Mouse (Mus musculus) spleen, adult 2 months (tissue): ENCODE data around the gene Aff3. TPM values are rescaled to one million over a fixed set of nuclear protein-coding genes. Genes with fewer than 3 reads are reported as not detected.

ENCODE experiments used
- DNase-seq, 2 experiments: peaks; one replicate each; pipeline versions ENCODE4 v3.0.0 to v3.0.0-alpha.2; 2012 to 2021; ENCODE audit warnings: low spot score in 2 of 2, low read depth in 1 of 2
- H3K27ac ChIP-seq: fragments of 200-500 bp; 2 replicates; pipeline ENCODE4 v1.5.1; 2012; ENCODE audit warnings: low read length, inconsistent platforms; ENCODE audit not compliant: insufficient read depth
- H3K27me3 ChIP-seq: fragments of 200-500 bp; 2 replicates; pipeline ENCODE4 v1.6.1; 2012; ENCODE audit warnings: mild to moderate bottlenecking, moderate library complexity, low read length, inconsistent platforms; ENCODE audit not compliant: control insufficient read depth, insufficient read depth
- H3K36me3 ChIP-seq: fragments of 200-500 bp; 2 replicates; pipeline ENCODE4 v1.6.1; 2012; ENCODE audit warnings: mild to moderate bottlenecking, low read length, inconsistent platforms; ENCODE audit not compliant: control insufficient read depth, insufficient read depth
- H3K4me1 ChIP-seq: fragments of 200-500 bp; 2 replicates; pipeline ENCODE4 v1.6.1; 2011; ENCODE audit warnings: inconsistent platforms; ENCODE audit not compliant: control insufficient read depth, insufficient read depth, insufficient read length
- H3K4me3 ChIP-seq: fragments of 200-500 bp; 2 replicates; pipeline ENCODE4 v1.5.1; 2011; ENCODE audit warnings: mild to moderate bottlenecking, inconsistent platforms; ENCODE audit not compliant: insufficient read depth, insufficient read length; ENCODE audit errors: extremely low read depth
- CTCF ChIP-seq: fragments of 200-500 bp; IDR thresholded peaks from 2 replicates; pipeline ENCODE4 v1.5.1; 2011; ENCODE audit warnings: mild to moderate bottlenecking, inconsistent platforms; ENCODE audit not compliant: insufficient read depth, insufficient read length, insufficient replicate concordance; ENCODE audit errors: extremely low read depth
- POLR2A ChIP-seq: fragments of 200-500 bp; IDR thresholded peaks from 2 replicates; pipeline ENCODE4 v1.6.1; 2011; ENCODE audit warnings: low read depth, low read length, inconsistent platforms
- WGBS: fragments of 180-500 bp; shearing (Covaris S2); methylation state at CpG from one replicate; pipeline ENCODE4 v1.1.7; 2018; 5-methylcytosine and 5-hydroxymethylcytosine counted together
- polyA plus RNA-seq: library from polyadenylated mRNA; depleted of rRNA; stranded (reverse); fragments of >200 nt; gene quantifications from 2 replicates; pipeline ENCODE4 v1.2.3, GENCODE M21; 2012

Aff3 gene
- polyA plus RNA-seq, 1 experiment: 20.2 TPM

DNA sequence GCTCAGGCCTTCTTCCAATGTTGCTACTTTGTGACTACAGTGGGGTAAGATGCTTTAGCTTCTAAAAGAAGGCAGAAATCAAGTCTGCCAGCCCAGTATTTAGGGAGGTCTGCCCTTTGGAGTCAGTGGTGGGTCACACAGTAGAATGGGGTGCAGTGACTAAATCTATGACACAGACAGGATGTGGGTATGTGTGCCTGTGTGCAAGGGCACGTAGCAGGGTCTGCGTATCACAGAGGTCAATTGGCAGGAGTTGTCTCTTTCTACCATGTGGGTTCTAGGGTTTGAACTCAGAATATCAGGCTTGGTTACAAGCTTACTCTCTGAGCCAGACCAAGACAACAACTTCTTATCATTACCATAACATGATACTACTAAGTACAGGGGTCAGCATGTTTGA lies 393.4 kb downstream of the Aff3 start:
- no peaks in the 10 kb centered on the region for H3K4me1 ChIP-seq
- TF ChIP-seq POLR2A: no peak
- no peak for TF ChIP-seq CTCF
- no peak overlapping the region for H3K27ac ChIP-seq
- peaks cover 10% of the 10 kb centered on the region for H3K36me3 ChIP-seq
- H3K27me3 ChIP-seq: no peaks in the 10 kb centered on the region
- 86% methylated on average over 2 of the region's 2 CpGs for WGBS
- no peak overlapping the region for H3K4me3 ChIP-seq
- DNase-seq: no peak

DNA sequence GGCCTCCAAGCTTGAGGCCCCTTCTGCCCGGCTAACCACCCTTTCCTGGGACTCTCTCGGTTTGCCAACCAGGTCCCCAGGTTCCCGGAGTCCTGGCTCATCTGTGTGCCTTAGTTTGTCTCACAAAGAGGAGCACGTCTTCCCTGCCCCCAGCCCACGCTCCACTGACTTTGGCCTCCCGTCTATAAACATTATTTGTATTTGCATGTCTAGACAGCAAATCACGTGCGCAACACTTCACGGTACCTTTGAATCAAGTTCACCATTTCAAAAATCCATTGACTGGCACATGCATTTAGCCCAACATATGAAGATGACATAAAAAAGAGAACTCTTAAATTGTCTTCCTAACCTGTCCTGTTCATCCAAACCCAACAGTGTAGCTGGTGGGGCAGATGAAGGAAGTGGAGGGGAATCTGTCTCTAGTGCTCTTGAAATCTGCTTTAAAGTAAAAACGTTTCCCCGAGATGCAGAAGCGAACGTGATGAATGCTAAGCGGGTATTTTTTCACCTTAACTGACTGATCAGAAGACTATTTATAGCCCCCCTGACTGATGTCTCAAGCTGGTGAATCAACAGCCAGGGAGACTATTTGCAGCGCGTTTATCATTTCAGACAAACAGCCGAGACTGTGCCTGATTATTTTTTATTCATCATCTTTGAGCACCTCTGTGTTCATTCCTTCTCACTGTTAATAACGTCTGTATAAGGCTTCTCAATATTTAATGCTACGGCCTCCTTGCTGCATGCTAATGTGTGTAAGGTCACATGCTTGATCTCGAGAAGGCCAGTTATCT lies 396.3 kb downstream of the Aff3 start:
- H3K36me3 ChIP-seq: peaks cover 15% of the 10 kb centered on the region
- no peak overlapping the region for H3K27ac ChIP-seq
- WGBS: 88% methylated on average over 20 of the region's 20 CpGs
- H3K4me3 ChIP-seq: no peak overlapping the region
- H3K4me1 ChIP-seq: no peaks in the 10 kb centered on the region
- H3K27me3 ChIP-seq: no peaks in the 10 kb centered on the region
- DNase-seq: no peak
- TF ChIP-seq CTCF: no peak
- no peak for TF ChIP-seq POLR2A

DNA sequence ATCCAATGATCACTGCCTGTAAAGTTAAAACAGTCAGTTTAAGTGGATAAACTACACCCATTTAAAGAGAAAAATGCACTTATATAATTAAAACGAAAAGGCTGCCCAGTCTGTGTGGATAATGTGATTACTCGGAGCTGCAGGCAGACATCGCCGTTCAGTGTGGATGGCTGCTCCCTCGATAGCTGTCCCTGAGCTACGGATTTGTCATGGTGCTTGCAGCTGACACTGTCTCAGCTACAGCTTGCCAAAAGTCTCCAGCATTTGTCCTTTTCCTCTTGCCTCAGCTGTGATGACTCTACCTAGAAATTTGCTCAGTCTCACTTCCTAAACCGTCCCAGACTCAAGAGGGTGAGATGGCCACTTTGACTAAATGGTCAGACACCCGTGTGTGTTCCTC lies 401.5 kb downstream of the Aff3 start:
- H3K27me3 ChIP-seq: no peaks in the 10 kb centered on the region
- H3K4me3 ChIP-seq: no peak overlapping the region
- no peak for TF ChIP-seq CTCF
- no peak for TF ChIP-seq POLR2A
- no peak for DNase-seq
- peaks cover 12% of the 10 kb centered on the region for H3K36me3 ChIP-seq
- 91% methylated on average over 8 of the region's 8 CpGs for WGBS
- H3K4me1 ChIP-seq: no peaks in the 10 kb centered on the region
- no peak overlapping the region for H3K27ac ChIP-seq

DNA sequence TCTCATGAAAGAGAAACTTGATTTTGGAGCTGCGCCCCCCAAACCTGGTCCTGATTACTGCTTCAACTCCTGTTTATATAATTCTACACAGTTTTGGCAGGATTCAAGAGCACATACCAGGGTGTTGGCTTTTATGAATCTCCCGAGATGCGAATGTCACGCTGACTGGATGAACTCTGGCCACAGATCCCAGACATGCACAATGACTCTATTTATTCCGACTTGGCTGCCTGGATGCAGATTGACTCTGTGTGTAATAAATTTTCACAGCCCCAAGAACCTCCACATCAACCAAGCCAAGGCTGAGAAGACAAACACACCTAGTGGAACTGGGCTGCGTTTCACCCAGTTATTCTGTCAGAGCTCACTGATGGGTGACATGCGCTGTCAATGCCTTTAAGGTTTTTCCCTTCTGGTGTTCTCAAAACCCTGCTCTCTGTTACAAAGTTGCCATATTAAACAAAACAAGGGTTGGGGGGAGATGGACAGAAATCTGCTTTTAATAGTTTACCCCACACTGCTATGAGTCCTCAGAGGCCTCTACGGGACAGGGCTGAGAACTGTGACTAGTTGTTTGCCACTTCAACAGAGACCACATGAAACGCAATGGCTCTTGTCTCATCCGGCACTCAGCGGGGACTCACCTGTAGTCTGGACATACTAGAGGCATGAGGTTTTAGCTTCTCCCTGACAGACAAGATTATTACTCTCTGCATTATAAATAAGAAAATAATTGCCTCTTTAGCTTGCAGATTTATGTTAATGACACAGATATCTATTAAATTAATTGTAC lies 402.2 kb downstream of the Aff3 start:
- Histone ChIP-seq H3K4me3 (no peak overlapping the region), H3K36me3 (peaks cover 9% of the 10 kb centered on the region), H3K27ac (no peak overlapping the region), H3K4me1 (no peaks in the 10 kb centered on the region), H3K27me3 (no peaks in the 10 kb centered on the region)
- WGBS: 91% methylated on average over 11 of the region's 11 CpGs
- TF ChIP-seq POLR2A: no peak
- no peak for TF ChIP-seq CTCF
- no peak for DNase-seq

DNA sequence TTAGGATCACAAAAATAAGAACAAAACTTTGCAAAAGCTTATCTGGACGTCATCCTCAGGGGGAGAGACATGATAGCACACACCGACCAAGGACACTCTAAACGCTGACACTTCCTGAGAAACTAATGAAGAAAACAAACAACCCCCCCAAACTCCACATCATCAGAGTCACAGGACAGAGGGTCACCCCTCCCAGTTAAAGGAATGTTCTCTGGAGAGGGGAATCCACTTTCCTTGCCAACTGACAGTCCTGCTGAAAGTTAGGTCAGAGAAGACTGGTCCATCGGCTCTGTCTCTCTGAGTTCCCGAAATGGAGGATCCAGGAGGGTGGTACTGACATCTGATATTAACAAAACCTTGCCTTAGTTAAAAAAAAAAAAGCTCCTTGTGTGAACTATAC lies 403.7 kb downstream of the Aff3 start:
- 87% methylated on average over 5 of the region's 5 CpGs for WGBS
- Histone ChIP-seq H3K4me3 (no peak overlapping the region), H3K4me1 (no peaks in the 10 kb centered on the region), H3K36me3 (peaks cover 5% of the 10 kb centered on the region), H3K27me3 (no peaks in the 10 kb centered on the region), H3K27ac (no peak overlapping the region)
- TF ChIP-seq CTCF: no peak
- TF ChIP-seq POLR2A: no peak
- DNase-seq: no peak

DNA sequence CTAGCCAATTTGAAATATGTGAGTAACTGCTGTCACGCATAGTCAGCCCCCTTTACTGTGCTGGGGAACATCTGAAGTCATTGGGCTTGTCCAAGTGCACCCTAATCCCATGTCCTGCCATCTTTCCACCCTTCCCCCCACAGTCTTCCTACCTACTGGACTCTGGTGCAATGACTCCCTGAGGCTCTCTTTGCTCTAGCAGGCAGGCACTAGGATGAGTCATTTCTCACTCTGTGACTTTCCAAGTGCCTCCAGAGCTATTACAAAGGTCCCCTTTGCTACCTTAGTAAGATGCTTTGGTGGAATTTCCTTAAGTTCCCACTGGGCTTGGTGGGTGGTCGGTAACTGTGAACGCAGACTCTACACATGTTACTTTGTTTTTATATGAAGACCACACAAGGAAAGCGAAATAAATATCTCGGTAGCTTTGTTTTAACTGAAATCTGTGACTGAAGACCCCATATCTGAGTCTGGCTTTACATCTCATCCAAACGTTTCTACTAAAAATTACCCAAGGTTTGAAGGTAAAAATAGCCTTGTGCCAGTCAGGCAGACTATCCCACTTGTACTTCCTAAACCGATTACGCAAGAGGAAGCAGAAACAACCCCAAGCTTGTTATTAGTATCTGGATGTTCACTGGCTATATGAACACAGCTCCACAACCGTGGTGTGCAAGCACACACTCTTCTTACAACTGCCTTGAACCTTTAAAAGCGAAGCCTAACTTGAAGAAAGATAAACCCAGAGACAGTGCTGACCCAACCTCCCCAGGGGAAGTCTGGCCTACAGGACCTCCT lies 405.0 kb downstream of the Aff3 start:
- 72% methylated on average over 10 of the region's 10 CpGs for WGBS

More for the DNA sequence above, 405.0 kb downstream of the Aff3 start:
- Histone ChIP-seq H3K36me3 (peaks cover 1% of the 10 kb centered on the region), H3K4me3 (no peak overlapping the region), H3K27me3 (no peaks in the 10 kb centered on the region), H3K4me1 (no peaks in the 10 kb centered on the region), H3K27ac (no peak overlapping the region)
- TF ChIP-seq CTCF (no peak), POLR2A (no peak)
- DNase-seq: no peak
